Mouse (Mus musculus): ENCODE measurements around the gene Lmod1. TPM values are rescaled to one million over a fixed set of nuclear protein-coding genes. Genes with fewer than 3 reads are reported as not detected.

The Lmod1 gene
- total RNA-seq, 2 experiments from 2014 or later = 0.70 to 0.91 TPM

- DNase-seq = no peak
Observed at GRCm38 (mm10) chr1:135413996-135414395, 89.4 kb downstream of the Lmod1 start.

Other genes with a start within 250 kb of the Lmod1 start
- 1 to 10 TPM; 1.7 to 1.8 TPM for gene Lgr6, start 219.5 kb upstream of the Lmod1 start, total RNA-seq (2021)
- gene Ptpn7, start 192.1 kb upstream of the Lmod1 start, total RNA-seq (2021) = not detected
- 100 to 1,000 TPM; 251 to 253 TPM for gene Arl8a, start 178.0 kb upstream of the Lmod1 start, total RNA-seq (2021)
- gene Gpr37l1, start 157.1 kb upstream of the Lmod1 start, total RNA-seq (2021) = 100 to 1,000 TPM; 188 to 199 TPM
- not detected for gene Elf3, start 66.2 kb upstream of the Lmod1 start, total RNA-seq (2021)
- 10 to 100 TPM; 54.0 to 65.4 TPM for gene Rnpep, start 40.7 kb upstream of the Lmod1 start, total RNA-seq (2021)
- 100 to 1,000 TPM; 162 to 176 TPM for gene Timm17a, start 11.0 kb upstream of the Lmod1 start, total RNA-seq (2021)
- gene Shisa4, start 50.4 kb downstream of the Lmod1 start, total RNA-seq (2021) = 100 to 1,000 TPM; 112 to 121 TPM
- gene Ipo9, start 105.7 kb downstream of the Lmod1 start, total RNA-seq (2021) = 100 to 1,000 TPM; 158 to 162 TPM